Mouse (Mus musculus): ENCODE measurements at regions not wholly inside any gene's neighbourhood (a gene's known extent, or its start where the extent isn't known, plus 50 kb on each side); places are given as distances from the start of the nearest gene placed in this dataset.

GRCm38 (mm10) chr13:115316681-115317080, 214.9 kb upstream of the Itga1 start:
- no peak for TF ChIP-seq POLR2A (IDR thresholded peaks at IDR 0.05; ENCODE audit: borderline replicate concordance, extremely low read depth, low read depth, low read length)
- TF ChIP-seq CTCF (IDR thresholded peaks at IDR 0.05; ENCODE audit: insufficient read depth, low read length) = no peak

All from lung, adult 2 months (tissue).